16 mouse cellular contexts compared by ENCODE assay signal in genomic region chr8:93048510-93049416, GRCm38 (mm10). TPM values are rescaled to one million over a fixed set of nuclear protein-coding genes. Genes with fewer than 3 reads are reported as not detected.
DNase-seq lines count a peak whose midpoint lies in the region; ATAC-seq and TF ChIP-seq lines count a peak whose summit lies in the region.
"Had no signal": no experiment of that assay in that cellular context is flagged by ENCODE, and none has a peak within 500 bp of the region (broad histone marks: within the 10 kb centered on the region; RNA-seq: fewer than 3 reads in every experiment).

No protein-coding gene starts in this region.

- H3K9ac ChIP-seq in lung, embryonic 14.5 days, result no peak overlapping the region
- H3K9ac ChIP-seq: neural tube, embryonic 13.5 days had no signal

- H3K4me3 ChIP-seq in lung, embryonic 14.5 days (ENCODE audit: low read depth, low read length), result no peak overlapping the region
- H3K4me3 ChIP-seq: neural tube, embryonic 13.5 days had no signal

- no peak overlapping the region for H3K4me2 ChIP-seq in lung, embryonic 14.5 days
- H3K4me2 ChIP-seq: liver, embryonic 11.5 days; midbrain, embryonic 11.5 days; neural tube, embryonic 13.5 days had no signal

- ATAC-seq in lung, embryonic 14.5 days (ENCODE audit: insufficient read depth), result no peak
- ATAC-seq: activated CD4-positive, CD25-positive, alpha-beta regulatory T cell, adult 4 months had no signal

- H3K27ac ChIP-seq in lung, embryonic 14.5 days (ENCODE audit: low read depth), result no peak overlapping the region
- H3K27ac ChIP-seq: neural tube, embryonic 13.5 days had no signal

- DNase-seq in cerebellum, postnatal 10 days, result peak; percentile 6 to 7
- no peak for DNase-seq in cerebellum, adult 18-20 months
- DNase-seq in heart, postnatal 10 days, result peak; percentile 18 to 34
- DNase-seq in heart, postnatal 25 days (ENCODE audit: low spot score), result no peak
- DNase-seq in lung, embryonic 14.5 days, result peak; percentile 44
- no peak for DNase-seq in lung, postnatal 14 days
- peak; percentile 12 to 26 for DNase-seq in left cerebral cortex, postnatal 36 days (ENCODE audit: low spot score in 2 of 2)
- DNase-seq in cerebellum, adult 11-12 months, result no peak

- WGBS in lung, embryonic 14.5 days, result 40% methylated on average over 4 of the region's 4 CpGs

- intact Hi-C loops in heart, postnatal 10 days (cut with DNase I), result loop anchor here (2.0 kb wide), 1 partner anchor 38 kb away; no protein-coding TSS in a partner anchor
- intact Hi-C loops in heart, postnatal 25 days (cut with DNase I), result loop anchor here (5.0 kb wide), 1 partner anchor 36 kb away; no protein-coding TSS in a partner anchor
- intact Hi-C loops in left cerebral cortex, postnatal 36 days (cut with DNase I), result no loop called here

- peak; percentile 47 for TF ChIP-seq CTCF in lung, embryonic 14.5 days (IDR thresholded peaks at IDR 0.05; ENCODE audit: low read depth)

- H3K4me1 ChIP-seq in lung, embryonic 14.5 days (ENCODE audit: insufficient read depth), result no peaks in the 10 kb centered on the region; the same call in 1 of the 2 replicates
- H3K4me1 ChIP-seq: neural tube, embryonic 13.5 days had no signal

- H3K27me3 ChIP-seq in lung, embryonic 14.5 days (ENCODE audit: insufficient read depth, low read length), result no peaks in the 10 kb centered on the region
- H3K27me3 ChIP-seq: neural tube, embryonic 13.5 days had no signal

- no peaks in the 10 kb centered on the region for H3K9me3 ChIP-seq in lung, embryonic 14.5 days (ENCODE audit: low read depth, low read length)
- H3K9me3 ChIP-seq: neural tube, embryonic 13.5 days had no signal

- H3K36me3 ChIP-seq in lung, embryonic 14.5 days (ENCODE audit: insufficient read depth), result no peaks in the 10 kb centered on the region
- H3K36me3 ChIP-seq: neural tube, embryonic 13.5 days had no signal

RNA-seq across cellular contexts. Expression of gene Ces1a, which starts 0.8 kb away (rescaled TPM):
- total RNA-seq in heart, postnatal 10 days (2021), result not detected
- total RNA-seq in heart, postnatal 25 days (2021), result not detected
- not detected in 2 replicates for polyA plus RNA-seq in lung, embryonic 14.5 days (2014; fragmentation: Nextera tagmentation; extraction: Ambion mirVana)
- under 1 TPM in 1 of 2 experiments, not detected in 1; 0.27 TPM for total RNA-seq in left cerebral cortex, postnatal 36 days (2021)
- total RNA-seq: common myeloid progenitor, adult 5-6 weeks; layer of hippocampus, adult 18-20 months had no signal
- polyA plus RNA-seq: activated CD4-positive, CD25-positive, alpha-beta regulatory T cell, adult 4 months; gonadal fat pad, adult 2 months; liver, embryonic 11.5 days; midbrain, embryonic 11.5 days; neural tube, embryonic 13.5 days; stomach, embryonic 16.5 days had no signal

RNA-seq across cellular contexts. Expression of gene Ces1b, which starts 31.1 kb away (rescaled TPM):
- total RNA-seq in heart, postnatal 10 days (2021), result not detected
- not detected for total RNA-seq in heart, postnatal 25 days (2021)
- not detected in 2 replicates for polyA plus RNA-seq in lung, embryonic 14.5 days (2014; fragmentation: Nextera tagmentation; extraction: Ambion mirVana)
- not detected for total RNA-seq in left cerebral cortex, postnatal 36 days (2021)
- total RNA-seq: common myeloid progenitor, adult 5-6 weeks; layer of hippocampus, adult 18-20 months had no signal
- polyA plus RNA-seq: activated CD4-positive, CD25-positive, alpha-beta regulatory T cell, adult 4 months; liver, embryonic 11.5 days; midbrain, embryonic 11.5 days; neural tube, embryonic 13.5 days had no signal

Comparison
In these comparisons a context has a peak if more than half of its experiments do, and no peak if none do; other contexts are left out.
1. DNase-seq: peak in cerebellum, postnatal 10 days (2 of 2), heart, postnatal 10 days (2 of 2), lung, embryonic 14.5 days (single experiment) and left cerebral cortex, postnatal 36 days (2 of 2); none in cerebellum, adult 18-20 months (0 of 2), heart, postnatal 25 days (single experiment), lung, postnatal 14 days (single experiment) and cerebellum, adult 11-12 months (single experiment).